Mouse (Mus musculus) adrenal gland, postnatal 36 days (tissue): ENCODE data around the gene Nppc. TPM values are rescaled to one million over a fixed set of nuclear protein-coding genes. Genes with fewer than 3 reads are reported as not detected.

Experiments used
- DNase-seq, 2 experiments: peaks; one replicate each; pipeline ENCODE4 v3.0.0; 2021; ENCODE audit warnings: mixed read lengths in 1 of 2
- long read RNA-seq, 2 experiments: library from polyadenylated mRNA; stranded (forward); transcript quantifications; one replicate each; pipeline ENCODE4 v2.0.0; 2021; ENCODE audit warnings: borderline sequencing depth in 2 of 2
- total RNA-seq, 2 experiments: library from RNA; stranded (reverse); gene quantifications; 2 replicates each; pipeline ENCODE4 v1.2.3; 2021

Gene Nppc
- total RNA-seq, result not detected
- long read RNA-seq, experiment 1, result 0 reads
- long read RNA-seq, experiment 2, result 0 reads

DNA sequence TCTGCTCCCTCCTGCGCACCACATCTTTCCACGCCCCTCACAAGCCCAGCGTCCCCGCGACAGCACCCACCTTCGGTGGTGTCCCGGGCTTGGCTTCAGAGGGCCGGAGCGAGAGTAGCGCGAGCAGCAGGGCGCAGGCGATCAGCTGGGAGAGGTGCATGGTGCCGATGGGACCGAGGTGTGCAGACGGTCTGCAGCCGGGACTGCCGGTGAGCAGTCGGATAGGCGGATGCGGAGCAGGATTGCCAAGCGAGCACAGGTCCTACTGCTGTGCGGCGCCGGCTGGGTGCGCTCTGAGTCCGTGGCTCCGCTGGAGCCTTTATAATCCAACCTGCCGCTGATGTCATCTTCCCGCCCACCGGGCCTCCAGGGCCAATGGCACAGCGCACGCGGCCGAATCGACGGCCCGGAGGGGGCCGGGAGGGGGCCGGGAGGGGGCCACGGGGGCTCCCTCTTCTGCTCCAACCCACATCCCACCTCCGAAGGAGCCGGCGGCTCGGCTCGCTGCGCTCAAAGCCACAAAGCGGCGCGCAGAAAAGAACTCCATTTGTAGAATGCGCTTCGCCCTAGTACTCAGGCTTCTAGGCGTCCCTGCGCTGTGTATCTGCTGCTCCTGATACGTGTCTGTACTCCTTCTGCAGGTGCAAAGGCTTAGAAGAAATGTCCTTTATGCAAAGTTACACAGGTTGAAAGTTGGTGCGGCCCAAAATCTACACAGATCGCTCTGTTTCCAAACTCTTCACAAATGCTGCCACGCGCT lies at the start of gene Nppc:
Gene Nppc, minus strand, starts transcription at position 293 of the 760 bp plus-strand sequence.
- DNase-seq, result peak; percentile 84 to 86

DNA sequence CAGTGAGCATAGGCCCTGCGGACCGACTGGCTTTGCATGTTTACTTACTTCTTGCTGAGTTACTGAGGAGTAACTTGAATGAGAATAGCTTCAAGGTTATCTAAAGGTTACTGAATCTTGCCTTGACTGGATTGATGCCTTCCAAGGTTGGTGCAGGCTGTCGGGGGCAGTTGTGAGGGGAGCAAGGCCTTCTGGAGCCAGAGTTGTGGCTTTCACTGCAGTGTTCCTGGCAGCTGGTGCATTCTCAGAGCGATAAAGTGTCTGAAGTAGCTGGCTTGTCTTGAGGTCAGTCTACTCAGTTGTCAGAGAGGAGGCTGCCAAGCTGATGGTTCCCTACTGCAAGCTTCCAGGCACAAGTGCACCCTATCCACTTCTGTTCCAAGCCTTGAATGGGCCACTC lies 49.0 kb upstream of the Nppc start:
- DNase-seq, result peak; percentile 51 to 55

DNA sequence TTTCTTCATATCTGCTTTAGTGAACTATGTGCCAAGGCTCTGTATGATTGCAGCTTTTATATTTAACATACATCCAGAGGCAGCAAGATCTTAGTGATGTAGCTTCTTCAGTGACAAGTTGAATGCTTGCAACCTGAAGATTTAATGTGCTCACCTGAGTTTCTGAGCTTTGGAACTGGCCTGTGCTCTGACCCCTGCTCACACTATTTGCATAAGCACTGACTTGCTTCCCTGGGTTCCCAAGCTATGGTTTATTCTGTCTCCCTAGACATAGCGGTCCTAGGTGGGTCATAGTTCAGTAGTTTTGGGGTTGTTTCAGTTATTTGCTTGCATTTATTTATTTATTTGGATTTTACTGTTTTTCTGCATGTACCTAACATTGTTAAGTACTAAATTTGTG lies 47.8 kb upstream of the Nppc start:
- no peak for DNase-seq

DNA sequence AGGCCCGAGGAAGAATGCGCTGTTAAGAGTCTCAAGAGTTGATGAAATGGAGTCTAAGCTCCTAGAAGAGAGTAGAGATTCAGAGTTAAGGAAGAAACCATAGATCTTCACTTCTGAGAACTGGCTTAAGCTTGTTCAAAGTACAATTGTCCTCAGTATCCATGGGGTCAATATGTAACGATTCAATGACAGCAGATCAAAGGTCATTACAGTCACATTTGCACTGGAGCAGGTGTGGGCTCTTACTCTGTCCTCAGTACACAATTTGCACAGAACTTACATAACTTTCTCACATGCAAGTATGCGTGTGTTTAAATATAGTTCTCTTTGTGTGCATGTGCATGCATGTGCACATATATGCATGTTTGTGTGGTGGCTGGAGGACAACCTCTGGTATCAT lies 42.7 kb upstream of the Nppc start:
- no peak for DNase-seq

DNA sequence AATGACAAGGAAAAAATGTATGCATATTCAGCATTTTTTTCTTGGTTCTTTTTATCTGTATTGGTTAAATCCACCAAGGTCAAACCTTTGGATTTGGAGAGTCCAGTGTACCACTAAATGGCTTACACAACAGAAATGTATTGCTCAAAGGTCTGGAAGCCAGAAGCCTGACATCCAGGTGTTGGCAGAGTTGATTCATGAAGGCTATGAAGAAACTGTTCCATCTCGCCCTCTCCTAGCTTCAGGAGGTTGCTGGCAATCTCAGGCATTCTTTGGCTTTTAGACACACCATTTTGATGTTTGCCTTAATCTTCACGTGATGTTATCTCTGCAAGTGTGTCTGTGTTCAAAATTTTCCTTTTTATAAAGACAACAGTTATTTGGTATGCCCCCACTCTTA lies 41.7 kb upstream of the Nppc start:
- no peak for DNase-seq

DNA sequence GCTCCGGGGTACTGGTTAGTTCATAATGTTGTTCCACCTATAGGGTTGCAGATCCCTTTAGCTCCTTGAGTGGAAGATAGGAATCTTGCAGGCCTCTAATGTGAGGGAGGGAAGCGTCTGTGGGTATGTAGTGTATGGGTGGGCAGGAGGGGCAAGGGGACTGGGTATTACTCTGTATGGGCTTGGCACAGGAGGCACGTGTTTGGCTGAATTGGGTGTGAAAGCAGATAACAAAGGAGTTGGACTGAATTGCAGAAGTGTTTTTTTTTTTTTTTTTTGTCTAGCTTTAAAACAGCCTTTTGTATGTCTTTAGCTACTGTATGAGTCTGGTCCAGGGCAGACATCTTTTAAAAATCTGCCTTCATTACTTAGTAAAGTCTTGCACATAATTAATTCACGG lies 39.2 kb upstream of the Nppc start:
- no peak for DNase-seq

DNA sequence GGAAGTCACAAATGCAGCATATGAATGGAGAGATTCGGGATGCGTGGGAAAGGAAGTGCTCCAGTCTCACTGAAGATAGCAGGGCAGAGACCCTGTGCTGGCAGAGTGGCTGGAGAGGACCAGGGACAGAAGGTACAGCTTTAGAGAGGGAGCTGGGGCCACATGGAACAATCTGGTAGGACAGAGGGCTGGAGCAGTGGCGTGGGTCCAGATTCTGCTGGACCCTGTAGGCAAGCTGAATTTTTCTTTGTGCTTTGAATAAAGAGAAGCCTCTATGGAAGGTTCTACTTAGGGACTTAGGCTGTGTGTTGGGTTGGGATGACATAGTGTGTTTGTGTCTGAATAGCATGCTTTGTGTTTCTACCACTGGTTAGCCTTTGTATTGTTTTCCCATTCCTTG lies 35.1 kb upstream of the Nppc start:
- DNase-seq, result no peak

DNA sequence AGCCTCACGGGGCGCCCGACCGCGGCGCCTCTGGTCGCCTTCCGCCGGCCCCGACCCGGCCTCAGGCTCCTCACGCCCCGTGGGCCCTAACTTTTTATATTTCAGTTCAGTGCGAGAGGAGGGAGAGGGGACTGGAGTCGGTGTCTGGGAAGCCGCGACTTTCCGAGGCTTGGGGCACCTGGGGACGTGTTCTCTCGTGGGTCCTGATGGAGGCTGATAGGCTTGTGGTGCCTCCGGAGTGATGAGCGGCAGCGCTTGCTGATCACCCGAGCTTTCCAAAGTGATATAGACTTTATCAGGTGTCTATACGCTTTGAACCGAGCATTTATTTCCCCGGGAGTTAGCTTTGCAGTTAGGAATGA lies 33.6 kb upstream of the Nppc start:
- DNase-seq, result no peak

DNA sequence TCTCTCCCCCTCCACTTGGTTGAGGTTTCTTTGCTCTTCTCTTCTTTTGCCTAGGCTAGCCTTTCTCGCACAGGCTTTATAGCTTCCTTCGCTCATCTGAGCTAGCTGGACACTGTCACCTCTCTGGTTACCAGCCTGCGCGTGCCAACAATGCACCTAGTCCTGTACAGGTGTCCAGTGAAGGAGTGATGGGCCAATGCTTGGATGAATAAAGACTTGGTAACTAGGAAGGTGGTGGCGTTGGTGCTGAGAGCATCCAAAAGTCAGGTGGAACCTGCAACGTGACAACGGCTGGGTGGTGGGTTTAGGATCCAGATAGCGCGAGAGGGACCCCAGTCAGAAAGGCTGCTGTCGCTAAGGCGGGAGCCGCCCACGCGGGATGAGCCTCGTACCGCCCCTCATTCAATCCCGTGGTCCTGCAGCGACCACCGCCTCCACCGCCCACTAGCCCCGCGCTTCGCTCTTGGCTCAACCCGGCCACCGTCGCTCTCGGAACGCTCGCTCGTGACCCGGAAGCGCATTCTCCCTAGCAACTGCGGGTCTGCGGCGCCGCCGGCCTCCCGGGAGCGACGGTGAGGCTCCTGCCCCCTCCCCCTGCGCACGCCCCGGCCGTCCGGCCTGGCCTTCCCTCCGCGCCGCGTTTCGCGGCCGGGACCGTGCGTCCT lies 33.1 kb upstream of the Nppc start, which contains the start of gene Dis3l2:
Gene Dis3l2, plus strand, starts transcription at position 509 of the 665 bp plus-strand sequence.
- DNase-seq, result peak; percentile 91 to 93

DNA sequence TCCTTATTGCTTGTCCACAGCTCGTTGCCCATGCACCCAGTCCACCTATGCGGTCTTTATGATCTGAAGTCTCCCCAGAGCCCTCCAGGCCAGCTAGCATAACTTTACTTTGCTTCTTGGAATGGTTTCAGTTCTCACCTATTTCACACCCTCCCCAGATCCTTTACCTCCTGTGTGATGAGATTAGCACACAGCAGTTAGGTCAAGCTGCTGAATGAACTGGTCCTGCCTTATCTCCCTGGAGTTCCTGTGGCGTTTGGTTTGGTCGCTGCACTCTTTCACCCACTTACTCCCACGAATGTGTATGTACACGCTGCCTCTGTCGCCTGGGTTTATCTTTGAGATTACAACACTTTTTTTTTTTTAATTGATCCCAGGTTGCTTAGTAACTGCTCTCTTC lies 30.0 kb upstream of the Nppc start:
- DNase-seq, result no peak

DNA sequence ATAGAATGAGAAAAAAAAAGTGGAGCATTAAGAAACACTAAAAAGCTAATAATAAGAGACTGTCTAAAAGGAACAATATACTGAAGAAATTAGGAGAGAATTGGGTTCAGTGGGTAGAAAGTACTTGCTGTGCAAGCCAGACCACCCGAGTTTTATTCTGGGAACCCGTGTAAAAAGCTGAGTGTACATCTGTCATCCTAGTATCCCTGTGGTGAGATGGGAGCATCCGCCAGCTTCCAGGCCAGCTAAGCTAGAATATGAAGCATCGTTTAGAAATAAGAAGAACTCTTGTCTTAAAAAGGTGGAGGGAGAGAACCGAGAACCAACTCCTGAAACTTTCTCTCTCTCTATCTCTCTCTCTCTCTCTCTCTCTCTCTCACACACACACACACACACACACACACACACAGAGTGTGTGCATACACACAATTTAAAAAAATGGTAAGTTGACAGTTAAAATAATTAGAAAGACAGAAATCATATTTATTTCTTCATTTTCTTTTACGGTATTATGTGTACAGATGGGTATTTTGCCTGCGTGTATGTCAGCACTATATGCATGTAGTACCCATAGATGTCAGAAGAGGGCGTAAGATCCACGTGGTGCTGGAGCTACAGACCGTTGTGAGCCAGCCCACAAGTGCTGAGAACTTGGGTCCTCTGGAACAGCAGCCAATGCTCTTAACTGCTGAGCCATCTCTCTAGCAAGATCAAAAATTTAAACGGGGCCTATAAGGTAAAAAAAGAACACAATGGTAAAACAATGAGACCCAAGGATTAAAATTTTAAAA lies 29.2 kb upstream of the Nppc start:
- DNase-seq, result no peak

DNA sequence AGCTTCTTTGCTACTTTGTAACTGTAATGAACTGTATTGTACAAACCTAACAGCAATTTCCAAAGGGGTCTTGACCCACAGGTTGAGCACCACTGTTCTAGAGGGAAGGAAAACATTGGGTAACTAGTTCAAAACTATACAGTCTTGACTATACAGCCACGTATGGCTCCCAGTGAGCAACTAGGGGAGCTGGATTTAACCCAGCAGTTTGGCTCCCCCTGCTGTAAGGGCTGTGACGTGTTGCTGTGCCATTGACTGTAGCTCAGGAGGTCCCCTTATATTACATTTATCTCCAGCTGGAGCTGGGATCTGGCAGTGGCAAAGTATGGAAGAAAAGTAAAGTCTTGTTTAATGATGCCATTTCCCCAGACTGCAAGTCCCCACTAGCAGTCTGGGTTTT lies 28.4 kb upstream of the Nppc start:
- peak; percentile 55 to 69 for DNase-seq

DNA sequence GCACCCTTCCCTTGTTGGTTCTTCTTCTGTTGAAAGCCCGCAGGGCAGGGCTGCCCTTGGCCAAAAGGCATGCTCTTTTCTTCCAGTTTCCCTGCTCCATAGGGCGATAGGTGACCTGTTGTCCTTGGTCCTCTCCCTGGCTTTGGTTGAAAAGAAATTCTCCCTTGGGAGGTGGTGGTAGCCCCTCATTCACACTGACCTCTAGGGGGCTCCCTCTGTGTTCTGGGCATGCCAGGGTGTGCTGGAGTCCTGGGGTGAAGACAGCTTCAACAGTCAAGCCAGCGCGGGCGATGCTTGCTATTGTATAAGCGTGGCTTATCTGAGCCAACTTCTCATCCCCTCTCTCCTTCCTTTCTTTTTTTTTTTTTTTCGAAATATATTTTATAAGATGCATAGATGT lies 26.6 kb upstream of the Nppc start:
- DNase-seq, result peak in 1 of 2 experiments; percentile 24

DNA sequence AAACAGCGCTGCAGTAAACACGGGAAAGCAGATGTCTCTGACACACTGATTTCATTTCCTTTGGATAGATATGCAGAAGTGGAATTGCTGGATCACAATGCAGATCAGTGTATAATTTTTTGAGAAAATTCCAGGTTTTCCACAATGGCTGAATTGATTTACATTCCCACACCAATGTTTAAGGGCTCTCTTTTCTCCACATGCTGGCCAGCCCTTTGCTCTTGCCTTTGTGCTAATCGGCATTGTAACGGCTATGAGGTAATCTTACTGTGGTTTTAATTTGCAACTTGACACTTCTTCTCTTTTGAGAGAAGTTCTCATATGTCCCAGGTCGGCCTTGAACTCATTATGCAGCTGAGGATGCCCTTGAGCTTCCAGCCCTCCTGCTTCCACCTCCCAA lies 20.7 kb upstream of the Nppc start:
- no peak for DNase-seq

DNA sequence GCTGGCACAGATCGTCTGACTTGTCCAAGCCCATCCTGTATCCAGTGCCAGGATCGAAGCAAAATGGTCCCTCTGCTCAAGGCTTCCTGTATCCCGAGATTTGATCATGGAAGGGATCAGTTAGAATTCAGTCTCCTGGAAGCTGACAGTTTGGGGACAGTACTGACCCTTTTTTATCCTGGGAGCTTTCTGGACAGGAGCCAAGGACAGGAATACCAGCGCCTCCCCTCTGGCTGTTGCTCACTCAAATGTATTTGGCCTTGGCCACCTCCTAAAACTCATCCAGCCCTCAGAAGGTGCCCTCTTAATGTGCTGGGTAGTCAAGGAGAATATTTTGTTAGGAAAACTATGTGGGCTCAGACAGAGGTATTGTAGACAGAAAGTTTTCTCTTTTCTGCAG lies 16.9 kb upstream of the Nppc start:
- DNase-seq, result peak; percentile 28 to 54

DNA sequence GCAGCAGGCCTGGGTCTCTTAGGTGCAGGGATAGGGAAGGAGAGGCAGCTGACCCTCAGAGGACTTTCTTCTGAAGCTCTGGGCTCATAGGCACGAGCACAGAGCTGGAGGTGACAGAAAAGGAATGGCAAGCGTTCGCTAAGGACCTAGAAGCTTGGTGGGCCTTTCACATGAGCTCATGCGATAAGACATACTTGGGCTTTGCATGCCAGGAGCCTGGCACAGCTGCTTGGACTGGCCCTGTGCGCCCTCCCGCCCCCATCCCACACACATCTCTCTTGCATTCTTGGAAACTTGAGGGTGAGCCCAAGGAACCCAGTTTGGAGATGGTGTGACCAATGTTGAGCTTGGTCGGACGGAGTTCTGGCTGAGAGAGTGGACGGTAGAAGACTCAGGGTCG lies 8.3 kb upstream of the Nppc start:
- DNase-seq, result no peak

DNA sequence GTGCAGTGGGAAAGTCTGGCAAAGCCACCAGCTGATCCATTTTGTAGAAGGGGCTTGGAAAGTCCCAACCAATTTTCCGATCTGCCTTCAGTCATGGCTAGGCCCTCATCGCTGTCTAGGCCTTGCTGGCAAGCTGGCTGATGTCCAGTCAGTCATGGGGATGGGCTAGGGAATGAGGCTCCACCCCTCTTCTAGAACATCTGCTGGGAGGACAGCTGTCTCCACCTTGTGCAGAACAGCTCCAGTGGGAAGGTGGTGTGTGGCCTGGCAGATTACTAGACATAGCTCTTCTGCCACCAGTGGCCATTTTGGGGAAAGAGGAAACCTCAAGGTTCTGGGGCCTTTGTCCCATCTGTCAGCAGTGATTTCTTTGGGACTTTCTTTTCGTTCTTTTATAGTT lies 7.3 kb upstream of the Nppc start:
- DNase-seq, result no peak

DNA sequence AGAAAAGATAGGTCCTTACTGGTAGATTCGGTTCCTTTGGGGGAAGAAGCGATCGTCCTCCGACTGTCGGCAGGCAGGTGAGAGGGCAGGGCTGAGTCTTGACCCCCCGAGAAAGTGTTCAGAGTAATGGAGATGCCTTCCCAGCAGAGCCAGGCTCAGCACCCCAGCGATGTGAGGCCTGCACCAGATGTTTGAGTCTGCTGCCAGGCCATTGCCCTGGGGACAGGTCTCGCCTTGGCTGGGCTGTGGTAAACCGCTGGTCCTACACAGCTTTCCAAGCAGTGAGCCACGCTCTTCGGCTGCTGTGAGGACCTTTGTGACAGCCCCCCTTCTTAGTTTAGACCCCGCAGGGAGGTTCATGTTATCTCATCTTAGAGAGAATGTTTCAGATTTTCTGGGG lies 4.8 kb upstream of the Nppc start:
- DNase-seq, result peak in 1 of 2 experiments; percentile 6

DNA sequence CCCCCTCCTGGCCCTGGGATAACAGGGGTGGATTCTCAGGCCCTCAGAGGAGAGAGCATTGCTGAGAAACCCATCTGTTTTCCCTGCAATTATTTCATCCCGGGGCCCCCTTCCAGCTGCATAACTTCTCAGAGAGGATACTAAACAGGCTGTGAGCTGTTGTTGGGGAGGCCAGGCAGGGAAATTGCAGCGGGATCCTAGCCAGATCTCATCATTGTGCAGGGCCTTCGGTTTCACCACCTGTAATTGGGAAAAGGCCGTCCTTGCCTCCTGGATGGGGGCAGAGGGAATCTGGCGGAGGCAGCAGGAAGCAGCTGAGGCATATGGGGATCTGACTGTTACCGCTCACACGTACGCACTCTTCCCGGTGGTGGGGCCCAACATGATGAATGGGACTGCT lies 4.0 kb upstream of the Nppc start:
- DNase-seq, result no peak

DNA sequence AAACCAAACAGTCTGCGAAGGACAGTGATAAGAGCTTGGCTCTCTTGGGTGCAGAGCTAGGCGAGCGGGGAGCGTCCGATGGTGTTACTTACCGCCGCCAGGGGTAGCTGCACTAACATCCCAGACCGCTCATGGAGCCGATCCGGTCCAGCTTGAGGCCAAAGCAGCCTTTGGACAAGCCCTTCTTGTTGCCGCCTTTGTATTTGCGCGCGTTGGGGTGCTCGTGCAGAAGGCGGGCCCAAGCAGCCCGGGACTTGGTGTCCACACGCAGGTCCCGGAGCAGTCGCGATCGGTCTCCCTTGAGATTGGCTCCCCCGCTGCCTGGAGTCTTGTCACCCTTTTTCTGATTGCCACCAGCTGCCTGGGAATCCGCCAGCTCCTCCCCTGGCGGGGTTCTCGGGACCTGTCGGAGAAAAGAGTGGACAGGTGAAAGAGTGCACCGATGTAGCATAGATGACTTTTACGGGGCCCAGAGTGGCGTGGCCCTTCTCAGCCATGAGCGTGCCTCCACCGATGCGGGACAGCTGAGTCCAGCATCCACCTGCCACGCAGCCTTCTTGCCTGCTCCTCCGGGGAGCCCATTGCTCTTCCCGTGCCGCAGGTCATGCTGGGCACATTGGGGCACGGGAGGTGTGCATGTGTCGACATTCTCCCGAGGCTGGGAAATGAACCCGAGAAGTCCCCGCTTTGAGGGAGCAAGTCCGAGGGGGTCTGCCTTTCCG lies 658 bp downstream of the Nppc start:
- peak; percentile 81 to 84 for DNase-seq

DNA sequence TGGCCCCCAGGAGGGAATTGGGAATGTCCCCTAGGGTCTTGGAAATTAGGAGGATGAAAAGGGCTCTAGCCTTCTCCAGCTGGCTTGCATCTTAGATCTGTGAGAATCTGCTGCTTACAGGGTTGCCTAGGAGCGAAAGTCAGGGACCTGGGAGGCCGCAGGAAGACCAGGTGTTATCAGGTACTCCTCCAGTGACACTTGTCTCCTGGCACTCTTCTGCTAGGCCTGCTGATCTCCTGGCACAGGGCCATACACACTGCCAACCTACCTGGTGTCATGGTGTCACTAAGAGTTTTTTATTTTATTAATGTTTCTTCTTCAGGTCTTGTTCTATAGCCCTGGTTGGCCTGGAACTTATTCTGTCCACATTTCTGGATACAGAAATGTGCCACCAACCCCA lies 5.3 kb downstream of the Nppc start:
- DNase-seq, result no peak

DNA sequence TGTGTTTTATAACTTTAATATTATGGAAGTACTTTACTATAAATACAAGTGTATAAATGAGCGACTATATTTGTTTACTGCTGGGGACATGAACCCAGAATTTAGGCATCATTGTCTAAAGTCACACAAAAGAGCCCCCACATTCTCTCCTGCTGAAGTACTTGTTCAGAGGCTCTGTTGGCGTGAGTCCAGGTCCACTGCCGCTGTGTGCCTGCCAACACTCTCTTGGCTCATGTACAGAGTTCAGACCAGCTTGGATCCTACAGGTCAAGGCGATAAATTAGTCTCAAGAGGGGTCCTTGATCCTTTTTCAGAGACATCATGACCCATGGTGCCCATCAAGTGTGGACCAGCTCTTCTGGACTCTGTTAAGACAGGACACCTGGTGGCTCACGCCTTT lies 13.3 kb downstream of the Nppc start:
- DNase-seq, result peak; percentile 64
